Mouse (Mus musculus): Measurements from ENCODE around the gene Fgfbp3.
"Not testable (repeated sequence)": the region's sequence is repeated elsewhere in the genome, so short reads cannot be mapped to it uniquely, and the experiment has no call there.

The Fgfbp3 gene

DNA sequence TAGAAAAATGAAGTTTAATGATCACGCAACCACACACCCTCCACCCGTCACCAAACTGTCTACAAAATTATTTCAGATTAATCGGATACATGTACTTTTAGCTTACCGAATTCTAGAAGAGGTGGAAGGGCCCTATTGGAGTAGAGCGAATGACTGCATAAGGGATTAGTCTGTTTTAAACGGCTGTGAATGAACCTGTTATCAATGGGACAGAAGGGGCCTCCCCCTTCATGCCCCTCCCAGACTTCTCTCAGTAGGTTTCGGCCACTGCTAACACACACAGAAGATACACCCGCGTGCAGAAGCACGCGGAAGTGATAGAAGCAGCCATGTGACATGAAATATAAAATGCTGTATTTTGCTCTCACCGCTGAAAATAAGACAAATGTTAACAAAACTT is at the start of gene Fgfbp3:
Gene Fgfbp3, minus strand, starts transcription at position 150 of the 400 bp plus-strand sequence.
- peak; percentile 58 for DNase-seq (ENCODE audit: low read depth, low spot score)

DNA sequence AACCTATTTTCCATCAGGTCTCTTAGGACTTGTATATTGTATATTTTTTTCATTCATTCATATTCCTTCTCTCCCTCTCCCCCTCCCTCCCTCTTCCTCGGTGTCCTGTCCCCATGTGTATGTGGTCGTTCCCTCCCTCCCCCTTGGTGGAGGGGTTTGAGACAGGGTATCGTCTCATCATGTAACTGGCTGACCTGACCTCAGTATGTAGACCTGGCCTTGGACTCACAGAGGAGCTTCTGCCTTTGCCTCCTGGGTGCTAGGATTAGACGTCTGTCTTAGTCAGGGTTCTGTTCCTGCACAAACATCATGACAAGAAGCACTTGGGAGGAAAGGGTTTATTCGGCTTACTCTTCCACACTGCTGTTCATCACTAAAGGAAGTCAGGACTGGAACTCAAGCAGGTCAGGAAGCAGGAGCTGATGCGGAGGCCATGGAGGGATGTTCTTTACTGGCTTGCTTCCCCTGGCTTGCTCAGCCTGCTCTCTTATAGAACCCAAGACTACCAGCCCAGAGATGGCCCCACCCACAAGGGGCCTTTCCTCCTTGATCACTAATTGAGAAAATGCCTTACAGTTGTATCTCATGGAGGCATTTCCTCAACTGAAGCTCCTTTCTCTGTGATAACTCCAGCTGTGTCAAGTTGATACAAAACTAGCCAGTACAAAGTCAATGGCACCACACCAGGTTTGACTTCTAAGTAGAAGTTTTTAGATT is 43.3 kb upstream of the Fgfbp3 start:
- DNase-seq (ENCODE audit: low read depth, low spot score), result not testable (repeated sequence)

DNA sequence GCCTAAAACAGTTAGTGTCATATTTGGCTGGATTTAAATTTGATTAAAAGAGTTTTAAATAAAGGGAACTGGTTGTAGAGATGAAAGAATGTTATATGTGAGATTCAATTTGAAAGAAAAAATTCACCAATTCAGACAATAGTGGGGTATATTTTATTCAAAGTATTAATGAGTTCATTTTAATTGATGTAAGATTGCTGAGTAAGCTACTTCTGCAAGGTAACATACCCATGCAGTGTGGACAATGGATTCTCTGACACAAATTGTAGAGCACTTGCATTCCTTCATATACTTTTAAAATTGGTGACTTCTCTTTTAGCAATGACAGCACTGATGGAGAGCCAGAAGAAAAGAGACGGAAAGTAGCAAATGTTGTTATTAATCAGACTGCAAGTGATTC is 41.9 kb upstream of the Fgfbp3 start:
- no peak for DNase-seq (ENCODE audit: low read depth, low spot score)

DNA sequence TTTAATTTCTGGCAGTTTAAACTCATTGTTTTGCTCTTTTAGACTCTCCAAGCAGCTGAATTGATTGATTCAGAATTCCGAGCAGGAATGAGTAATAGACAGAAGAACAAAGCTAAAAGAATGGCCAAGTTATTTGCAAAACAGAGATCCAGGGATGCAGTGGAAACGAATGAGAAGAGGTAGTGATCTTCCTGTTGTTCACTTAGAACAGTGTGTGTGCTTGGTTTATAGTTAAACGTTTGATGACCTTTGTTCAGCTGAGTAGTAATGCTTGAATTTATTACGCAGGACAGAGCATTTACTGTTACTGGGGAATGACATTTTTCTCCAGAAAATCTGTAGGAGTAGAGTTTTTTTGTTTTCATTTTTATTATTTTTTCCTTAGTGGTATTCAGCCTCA is 38.9 kb upstream of the Fgfbp3 start:
- DNase-seq (ENCODE audit: low read depth, low spot score), result no peak

DNA sequence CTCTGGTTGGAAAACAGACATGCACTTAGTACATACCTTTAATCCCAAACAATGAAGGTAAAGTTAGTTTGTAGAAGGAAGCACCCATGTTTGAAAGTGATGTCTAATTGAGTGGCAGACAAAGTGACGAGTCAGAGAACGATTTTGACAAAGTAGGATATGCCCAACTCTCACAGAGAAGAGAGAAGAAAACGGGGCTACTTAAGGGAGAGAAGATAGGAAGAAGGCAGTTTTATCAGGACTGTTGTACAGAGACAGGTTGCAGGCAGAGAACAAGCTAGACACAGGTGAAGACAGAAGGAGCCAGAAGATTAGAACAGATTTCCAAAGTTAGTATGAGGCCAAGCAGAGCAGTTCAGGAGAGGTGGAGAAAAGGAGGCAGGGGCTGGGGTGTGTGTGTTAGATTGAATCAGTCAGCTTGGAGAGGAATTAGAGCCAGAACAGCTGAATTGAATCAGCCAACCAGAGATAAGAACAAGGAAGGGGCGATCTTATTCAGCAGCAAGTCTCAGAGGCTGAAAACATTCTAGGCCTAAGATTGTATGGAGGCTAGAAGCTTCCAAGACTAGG is 34.3 kb upstream of the Fgfbp3 start:
- no peak for DNase-seq (ENCODE audit: low read depth, low spot score)

DNA sequence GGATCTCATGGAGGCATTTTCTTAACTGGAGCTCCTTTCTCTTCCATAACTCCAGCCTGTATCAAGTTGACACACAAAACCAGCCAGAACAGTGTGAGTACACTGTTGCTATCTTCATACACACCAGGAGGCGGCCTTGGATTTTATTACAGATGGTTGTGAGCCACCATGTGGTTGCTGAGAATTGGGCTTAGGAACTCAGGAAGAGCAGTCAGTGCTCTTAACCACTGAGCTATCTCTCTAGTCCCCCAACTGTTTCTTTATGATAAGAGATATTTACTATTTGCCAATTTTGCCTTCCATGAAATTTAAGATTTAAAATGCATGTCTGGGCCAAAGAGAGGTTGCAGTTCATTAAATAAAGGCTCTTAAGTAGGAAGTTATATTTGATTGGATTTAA is 20.6 kb upstream of the Fgfbp3 start:
- no peak for DNase-seq (ENCODE audit: low read depth, low spot score)

DNA sequence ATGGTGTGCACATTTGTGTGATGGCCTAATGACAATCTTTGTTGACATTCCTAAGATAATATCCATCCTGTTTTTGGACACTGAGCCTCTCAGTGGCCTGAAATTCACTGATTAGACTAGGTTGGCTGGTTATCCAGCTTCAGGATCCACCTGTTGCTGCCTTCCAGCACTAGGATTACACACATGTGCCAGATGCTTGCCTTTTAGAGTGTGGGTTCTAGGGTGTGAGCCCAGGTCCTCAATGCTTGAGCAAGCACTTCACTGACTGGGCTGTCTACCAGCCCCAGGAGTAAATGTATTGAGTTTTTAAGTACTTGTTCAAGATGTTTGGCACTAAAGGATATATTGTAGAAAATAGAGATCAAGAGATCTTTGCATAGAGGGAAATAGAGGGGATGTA is 18.6 kb upstream of the Fgfbp3 start:
- no peak for DNase-seq (ENCODE audit: low read depth, low spot score)

DNA sequence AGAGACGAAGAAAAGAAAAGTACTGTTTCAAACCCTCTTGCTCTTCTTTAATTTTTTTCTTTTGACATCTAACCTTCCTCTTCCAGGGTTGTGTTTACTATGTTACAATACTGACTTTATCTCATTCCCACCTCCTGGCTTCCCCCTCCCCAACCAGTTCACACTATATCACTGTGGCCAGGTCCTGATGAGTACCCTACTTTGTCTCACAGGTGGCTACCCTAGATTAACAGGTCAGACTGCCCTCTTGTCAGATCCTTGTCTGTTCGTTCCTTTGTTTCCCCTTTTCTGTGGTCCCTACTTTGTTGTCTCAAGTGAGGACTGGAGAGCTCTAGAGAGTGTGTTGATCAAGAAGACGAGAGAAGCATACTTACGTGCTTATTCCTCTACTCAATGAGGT is 16.9 kb upstream of the Fgfbp3 start:
- DNase-seq (ENCODE audit: low read depth, low spot score), result no peak

DNA sequence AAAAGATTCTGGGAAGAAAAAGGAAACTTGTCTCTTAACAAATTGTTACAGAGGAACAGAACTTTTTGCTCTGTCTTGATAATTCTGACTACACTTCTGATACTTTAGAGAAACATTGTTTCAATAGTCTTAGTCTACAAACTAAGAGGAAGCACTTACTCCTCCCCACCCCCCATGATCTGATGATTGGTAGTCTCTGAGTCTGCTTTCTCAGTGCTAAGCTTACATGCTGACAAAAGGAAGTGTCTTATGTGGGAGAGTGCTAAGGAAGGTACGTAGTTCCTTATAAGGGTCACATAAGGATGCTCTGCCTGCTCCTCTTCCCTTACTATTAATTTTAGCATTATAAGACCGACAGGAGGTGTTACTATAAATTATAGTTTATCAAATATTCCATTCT is 13.2 kb upstream of the Fgfbp3 start:
- peak; percentile 34 for DNase-seq (ENCODE audit: low read depth, low spot score)

DNA sequence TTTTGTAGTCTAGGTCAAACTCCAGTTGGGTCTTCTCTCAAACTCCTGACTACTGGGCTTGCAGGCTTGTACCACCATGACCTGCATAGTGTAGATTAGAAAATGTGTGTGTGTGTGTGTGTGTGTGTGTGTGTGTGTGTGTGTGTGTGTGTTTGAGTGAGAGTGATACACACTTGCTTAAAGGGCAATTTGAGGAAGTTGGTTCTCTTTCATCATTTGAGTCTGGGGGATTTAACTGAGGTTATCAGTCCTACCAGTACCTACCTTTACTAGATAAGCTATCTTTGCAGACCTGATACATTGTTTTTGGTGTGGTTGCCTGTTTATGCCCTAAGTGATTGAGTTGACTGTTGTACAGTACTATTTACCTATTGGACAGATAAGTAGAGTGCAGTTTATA is 12.7 kb upstream of the Fgfbp3 start:
- DNase-seq (ENCODE audit: low read depth, low spot score), result no peak

DNA sequence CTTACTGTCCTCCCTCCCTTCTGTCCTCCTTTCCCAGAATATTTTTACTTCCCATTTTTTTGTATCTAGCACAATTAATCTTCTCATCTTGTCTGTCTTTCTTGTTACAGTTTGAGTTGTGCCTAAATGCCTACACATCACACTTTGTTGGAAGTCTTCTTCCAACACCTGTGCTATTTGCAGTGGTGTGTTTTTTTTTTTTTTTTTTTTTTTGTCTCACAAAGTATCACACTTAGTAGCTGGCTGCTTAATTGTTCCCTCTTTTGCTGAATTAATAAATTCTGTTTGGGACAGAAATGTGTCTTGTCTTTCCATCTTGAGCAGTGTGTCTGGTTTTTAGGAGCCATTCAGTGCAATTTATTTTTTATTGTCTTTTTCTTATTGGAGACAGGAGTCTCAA is 10.4 kb upstream of the Fgfbp3 start:
- DNase-seq (ENCODE audit: low read depth, low spot score), result no peak

DNA sequence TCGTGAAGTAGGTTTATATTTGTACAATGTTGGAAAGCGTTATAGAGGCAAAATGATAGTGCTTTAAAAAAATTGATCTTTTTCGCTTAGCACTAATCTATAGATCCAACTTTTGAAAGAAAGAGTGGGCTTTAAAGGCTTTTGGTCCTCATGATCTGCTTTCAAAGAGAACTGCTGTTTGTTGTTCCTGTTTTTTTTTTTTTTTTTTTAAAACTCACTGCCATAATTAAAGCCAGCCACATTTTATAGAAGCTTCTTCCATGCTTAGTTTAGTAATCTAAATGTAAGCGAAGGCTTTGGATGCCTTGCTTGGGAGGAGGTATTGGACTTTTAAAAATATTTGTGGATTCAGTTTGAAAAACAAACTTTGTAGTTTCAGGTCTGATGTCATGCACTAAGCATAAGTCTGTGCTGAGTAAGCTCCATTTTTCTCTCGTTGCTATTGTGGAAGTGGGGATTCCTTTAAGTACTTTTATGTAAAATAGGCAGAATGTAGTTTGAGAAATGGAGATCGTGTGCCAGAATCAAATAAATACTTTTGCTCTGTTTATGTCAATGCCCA is 8.5 kb upstream of the Fgfbp3 start:
- DNase-seq (ENCODE audit: low read depth, low spot score), result no peak

DNA sequence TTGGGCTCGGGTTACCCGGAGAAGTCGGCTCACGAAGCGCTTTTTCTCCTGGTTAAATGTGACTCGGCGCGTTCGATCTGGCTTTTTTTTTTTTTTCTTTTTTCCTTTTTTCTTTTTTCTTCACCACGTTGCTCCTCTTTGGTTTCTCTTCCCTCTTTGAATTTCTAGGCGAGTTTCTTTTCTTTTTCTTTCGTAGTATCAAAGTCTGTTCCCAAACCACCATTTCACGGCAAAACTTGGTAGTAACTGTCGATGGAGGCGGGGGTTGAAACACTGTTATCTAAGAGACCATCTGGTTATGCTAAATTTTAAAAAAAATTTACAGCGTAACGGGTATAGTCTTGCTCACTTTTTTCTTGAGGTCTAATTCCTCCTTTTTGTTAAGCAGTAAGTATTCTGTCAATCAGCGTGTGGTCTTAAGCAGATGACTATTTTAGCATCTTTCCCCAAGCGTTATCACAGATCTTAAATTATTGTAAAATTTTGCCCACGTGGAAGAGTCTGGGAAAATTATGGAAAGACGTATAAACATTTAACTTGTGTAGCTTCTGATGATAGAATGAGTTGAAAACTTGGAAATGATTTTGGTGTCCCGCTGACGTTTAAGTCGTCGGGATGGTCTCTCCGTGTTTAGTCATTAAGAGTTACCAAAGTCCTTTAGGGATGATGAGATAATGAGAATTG is 7.3 kb upstream of the Fgfbp3 start:
- DNase-seq (ENCODE audit: low read depth, low spot score), result peak; percentile 49

DNA sequence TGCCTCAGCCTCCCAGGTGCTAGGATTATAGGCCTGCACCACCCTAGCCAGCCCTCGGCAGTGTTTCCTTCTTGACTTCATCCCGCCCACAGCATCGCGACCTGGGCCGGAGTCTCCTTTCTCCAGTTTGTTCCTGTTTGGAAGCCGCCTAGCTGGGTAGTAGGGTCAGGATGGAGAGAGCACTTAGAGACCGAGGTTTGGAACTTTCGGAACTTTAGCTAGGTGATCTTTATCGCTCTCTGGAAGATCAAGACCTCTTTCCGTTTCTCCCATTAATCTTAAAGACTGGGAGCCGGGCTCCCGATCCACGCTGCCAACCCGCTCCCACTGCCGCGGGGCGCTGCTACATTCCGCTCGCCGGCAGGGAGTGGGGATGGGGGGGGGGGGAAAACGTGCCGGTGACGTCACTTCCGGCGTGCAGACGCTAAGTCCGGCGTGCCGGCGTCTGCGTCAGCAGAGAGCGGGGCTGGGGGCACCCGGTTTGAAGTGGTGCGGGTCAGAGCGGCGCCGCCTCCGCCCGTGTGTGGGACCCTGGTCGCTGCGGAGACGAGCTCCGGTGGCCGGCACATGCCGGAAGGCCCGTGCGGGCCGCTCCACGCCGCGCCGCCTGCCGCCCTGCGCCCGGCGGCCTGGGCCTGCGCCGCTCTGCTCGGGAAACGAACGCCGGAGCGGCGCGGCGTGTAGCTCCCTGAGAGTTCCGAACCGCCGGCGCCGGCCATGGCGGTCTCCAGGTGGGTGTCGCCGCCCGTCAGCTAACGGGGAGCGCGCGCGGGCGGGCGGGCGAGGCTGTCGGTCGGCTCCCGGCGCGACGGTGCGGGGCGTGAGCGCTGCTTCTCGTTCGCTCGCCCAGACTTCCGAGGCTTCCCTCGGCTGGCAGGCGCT is 6.5 kb upstream of the Fgfbp3 start, which contains the start of gene Btaf1:
Gene Btaf1, plus strand, starts transcription at position 409 of the 882 bp plus-strand sequence.
- peak; percentile 93 for DNase-seq (ENCODE audit: low read depth, low spot score)

DNA sequence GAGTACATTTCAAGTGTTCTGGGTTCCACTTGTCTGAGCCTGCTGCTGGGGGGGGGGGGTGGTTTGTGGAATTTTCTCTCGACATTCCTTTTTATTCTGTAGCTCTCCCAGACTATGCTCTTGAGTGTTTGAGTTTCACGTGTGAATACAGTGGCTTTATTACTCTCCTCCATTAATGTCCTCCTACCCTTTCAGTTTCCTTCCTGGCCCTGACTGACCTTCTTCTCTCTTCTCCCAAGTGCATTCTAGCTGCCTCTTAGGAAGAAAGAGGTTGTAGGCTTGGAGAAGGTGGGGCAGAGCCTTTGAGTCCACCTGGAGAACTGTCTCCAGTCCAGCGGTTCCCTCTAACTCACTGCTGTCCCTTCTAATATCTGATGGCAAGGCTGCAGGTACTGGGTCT is 3.5 kb upstream of the Fgfbp3 start:
- DNase-seq (ENCODE audit: low read depth, low spot score), result no peak

DNA sequence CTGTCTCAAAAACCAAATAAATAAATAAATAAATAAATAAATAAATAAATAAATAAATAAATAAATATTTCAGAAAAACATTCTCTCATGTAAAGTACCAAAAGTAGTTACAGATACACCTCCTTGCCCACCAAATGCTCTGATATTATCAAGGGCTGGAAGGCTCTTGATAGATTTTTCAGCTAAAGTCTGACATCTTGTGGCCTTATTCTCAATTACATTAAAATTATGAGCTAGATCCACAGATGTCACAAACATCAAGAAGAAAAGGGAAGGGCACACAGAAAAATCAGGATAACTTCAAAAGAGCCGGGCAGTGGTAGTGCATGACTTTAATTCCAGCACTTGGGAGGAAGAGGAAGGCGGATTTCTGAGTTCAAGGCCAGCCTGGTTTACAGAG is 2.6 kb upstream of the Fgfbp3 start:
- DNase-seq (ENCODE audit: low read depth, low spot score), result peak; percentile 55

DNA sequence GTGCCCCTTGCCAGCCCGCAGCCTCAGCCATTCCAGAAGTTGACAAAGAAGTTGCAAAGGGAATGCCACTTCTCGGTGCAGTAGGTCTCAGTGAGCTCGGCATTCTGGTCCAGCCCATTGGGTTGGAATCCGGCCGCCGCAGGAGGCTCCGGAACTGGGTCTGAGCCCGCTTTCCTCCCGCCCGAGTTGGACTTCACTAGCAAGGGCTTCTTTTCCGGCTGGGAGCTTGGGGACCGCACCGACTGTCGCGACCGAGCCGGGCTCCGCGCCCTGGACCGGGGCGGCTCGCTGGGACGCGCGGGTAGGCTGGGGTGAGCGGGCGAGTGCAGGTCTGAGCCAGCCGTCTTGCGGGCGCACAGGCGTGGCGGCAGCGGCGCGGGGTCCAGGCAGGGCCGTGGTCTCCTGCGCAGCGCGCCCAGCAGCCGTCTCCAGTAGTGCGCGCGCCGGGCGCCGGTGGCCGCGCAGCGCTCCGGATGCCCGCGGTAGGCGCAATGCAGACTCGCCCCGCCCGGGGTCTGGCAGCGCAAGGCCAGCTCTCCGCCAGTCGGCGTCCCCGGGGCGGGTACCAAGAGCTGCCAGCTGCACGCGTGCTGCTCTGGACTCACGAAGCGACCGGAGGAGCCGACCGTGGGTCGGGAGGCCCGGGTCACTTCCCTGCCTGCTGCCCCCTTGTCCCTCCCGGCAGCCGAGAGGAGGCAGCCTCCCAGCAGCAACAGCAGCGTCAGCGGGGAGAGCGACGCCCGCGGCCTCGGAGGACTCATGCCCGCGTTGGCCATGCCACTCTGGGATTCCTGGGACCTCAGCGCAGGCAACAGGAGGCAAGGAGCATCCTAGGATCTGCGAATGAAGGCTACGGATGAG is 744 bp downstream of the Fgfbp3 start:
- DNase-seq (ENCODE audit: low read depth, low spot score), result peak; percentile 73

DNA sequence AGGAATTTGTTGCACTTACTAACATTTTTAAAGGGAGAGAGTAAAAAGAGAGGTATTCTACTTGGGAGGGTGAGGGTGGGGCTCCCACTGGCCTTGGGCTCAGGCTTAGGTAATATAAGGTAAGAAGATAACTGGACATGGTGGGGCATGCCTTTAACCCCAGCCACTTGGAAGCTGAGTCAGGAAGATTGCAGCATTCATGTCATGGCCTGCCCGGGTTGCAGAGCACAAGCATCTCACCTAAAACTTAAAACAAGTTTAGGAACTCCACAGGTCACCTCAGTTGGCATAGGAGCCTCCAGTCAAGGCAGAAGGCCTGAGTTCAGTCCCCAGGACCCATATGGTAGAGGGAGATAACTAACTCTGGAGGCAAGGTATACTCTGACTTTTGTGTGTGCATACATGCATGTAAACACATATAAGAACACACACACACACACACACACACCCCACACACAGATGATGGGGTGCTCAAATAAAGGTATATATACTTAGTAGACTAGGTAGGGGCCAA is 2.5 kb downstream of the Fgfbp3 start:
- no peak for DNase-seq (ENCODE audit: low read depth, low spot score)

DNA sequence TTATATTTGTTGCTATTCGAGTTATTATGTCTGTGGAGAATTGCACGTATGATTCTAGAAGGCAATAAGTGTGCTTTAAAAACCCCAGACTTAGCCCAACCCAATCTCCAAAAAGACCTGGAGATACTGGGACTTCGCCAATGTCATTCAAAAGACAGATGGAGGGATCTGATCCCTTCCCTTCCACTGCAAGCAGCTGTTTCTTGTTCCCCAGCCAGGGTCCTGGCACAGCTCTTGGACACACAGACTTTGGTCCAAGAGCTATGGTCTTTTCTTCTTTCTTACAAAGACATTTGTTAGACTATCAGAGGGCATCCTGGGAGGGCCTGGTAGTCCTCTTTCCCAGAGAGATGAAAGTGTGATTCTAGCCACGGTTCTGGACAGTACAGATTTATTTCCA is 3.2 kb downstream of the Fgfbp3 start:
- DNase-seq (ENCODE audit: low read depth, low spot score), result no peak

DNA sequence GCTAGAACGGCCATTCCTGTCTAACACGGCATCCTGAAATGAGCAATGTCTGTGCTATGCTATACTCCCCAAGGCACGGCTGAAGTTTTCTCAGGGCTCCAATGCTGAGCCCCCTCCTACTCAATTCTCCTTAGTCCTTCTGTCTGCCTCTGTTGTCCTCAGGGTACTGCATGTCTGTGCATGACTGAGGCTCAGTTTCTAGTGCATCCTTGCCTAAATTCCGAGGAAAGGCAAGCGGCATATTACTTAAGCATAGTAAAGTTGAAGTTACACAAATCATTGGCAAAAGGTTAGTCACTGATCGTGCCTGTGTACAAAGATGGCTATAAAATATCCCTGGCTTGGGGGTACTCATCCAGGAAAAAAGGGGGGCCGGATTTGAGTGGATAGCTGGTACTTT is 6.4 kb downstream of the Fgfbp3 start:
- no peak for DNase-seq (ENCODE audit: low read depth, low spot score)

All from CD4-positive helper T cell, adult 2 months (primary cell).